Comparison of ENCODE assay signal across 8 mouse cellular contexts in genomic region chr11:98795714-98796514, GRCm38 (mm10). TPM values are rescaled to one million over a fixed set of nuclear protein-coding genes. Genes with fewer than 3 reads are reported as not detected.
DNase-seq lines count a peak whose midpoint lies in the region; ATAC-seq and TF ChIP-seq lines count a peak whose summit lies in the region.

No protein-coding gene starts in this region.

- no peaks in the 10 kb centered on the region for H3K9me3 ChIP-seq in intestine, embryonic 16.5 days (ENCODE audit: control insufficient read depth, low read length)
- no peaks in the 10 kb centered on the region for H3K9me3 ChIP-seq in lung, embryonic 14.5 days (ENCODE audit: low read depth, low read length)

- peak; percentile 49 for ATAC-seq in intestine, embryonic 16.5 days
- ATAC-seq in lung, embryonic 14.5 days (ENCODE audit: insufficient read depth), result peak; percentile 38

- intact Hi-C loops in gastrocnemius, postnatal 14 days (cut with DNase I; ENCODE audit: low total_unique reads), result no loop called here

- peak; percentile 66 for DNase-seq in urinary bladder, adult 2 months (ENCODE audit: low spot score)
- DNase-seq in urinary bladder, postnatal 36 days (ENCODE audit: low spot score in 2 of 2), result no peak
- DNase-seq in cerebellum, adult 9-10 months, result peak; percentile 65
- peak; percentile 58 for DNase-seq in gastrocnemius, postnatal 14 days
- peak; percentile 65 for DNase-seq in lung, embryonic 14.5 days
- peak; percentile 65 for DNase-seq in retina, embryonic 14.5 days (ENCODE audit: low spot score)
- no peak for DNase-seq in T-cell, adult 2 months (ENCODE audit: low spot score)

- under 1% methylated on average over 68 of the region's 74 CpGs for WGBS in intestine, embryonic 16.5 days
- WGBS in lung, embryonic 14.5 days, result under 1% methylated on average over 62 of the region's 74 CpGs

- H3K9ac ChIP-seq in intestine, embryonic 16.5 days (ENCODE audit: low read depth, low read length), result peak overlapping the region; percentile 99
- peak overlapping the region; percentile 99 for H3K9ac ChIP-seq in lung, embryonic 14.5 days

- H3K36me3 ChIP-seq in intestine, embryonic 16.5 days (ENCODE audit: control insufficient read depth, insufficient read depth, low read length), result peaks cover 7% of the 10 kb centered on the region
- H3K36me3 ChIP-seq in lung, embryonic 14.5 days (ENCODE audit: insufficient read depth), result peaks cover 37% of the 10 kb centered on the region

- H3K4me1 ChIP-seq in intestine, embryonic 16.5 days (ENCODE audit: control insufficient read depth, insufficient read depth, low read length), result peaks cover 23% of the 10 kb centered on the region
- peaks cover 17% of the 10 kb centered on the region for H3K4me1 ChIP-seq in lung, embryonic 14.5 days (ENCODE audit: insufficient read depth)

- H3K27ac ChIP-seq in intestine, embryonic 16.5 days (ENCODE audit: low read length), result peak overlapping the region; percentile 97
- H3K27ac ChIP-seq in lung, embryonic 14.5 days (ENCODE audit: low read depth), result peak overlapping the region; percentile 100

- TF ChIP-seq CTCF in lung, embryonic 14.5 days (IDR thresholded peaks at IDR 0.05; ENCODE audit: low read depth), result peak; percentile 20; the same call in 1 of the 2 replicates

- peak overlapping the region; percentile 87 for H3K4me2 ChIP-seq in intestine, embryonic 16.5 days (ENCODE audit: low read depth, low read length)
- H3K4me2 ChIP-seq in lung, embryonic 14.5 days, result peak overlapping the region; percentile 85

- H3K27me3 ChIP-seq in intestine, embryonic 16.5 days (replicated peaks; ENCODE audit: control insufficient read depth, insufficient read depth, low read length), result no peaks in the 10 kb centered on the region
- no peaks in the 10 kb centered on the region for H3K27me3 ChIP-seq in lung, embryonic 14.5 days (ENCODE audit: insufficient read depth, low read length)

- H3K4me3 ChIP-seq in intestine, embryonic 16.5 days (ENCODE audit: low read length), result peak overlapping the region; percentile 100
- H3K4me3 ChIP-seq in lung, embryonic 14.5 days (ENCODE audit: low read depth, low read length), result peak overlapping the region; percentile 100

RNA-seq across cellular contexts. Expression of gene Msl1, which starts 0.6 kb away (rescaled TPM):
- polyA plus RNA-seq in urinary bladder, adult 2 months (2012; rRNA removed), result 57.0 and 58.7 TPM in 2 replicates
- 10 to 100 TPM; 49.0 to 55.3 TPM for total RNA-seq in gastrocnemius, postnatal 14 days (2021)
- 13.5 and 14.5 TPM in 2 replicates for polyA plus RNA-seq in intestine, embryonic 16.5 days (2015; fragmentation: Nextera tagmentation; extraction: Ambion mirVana)
- polyA plus RNA-seq in lung, embryonic 14.5 days (2014; fragmentation: Nextera tagmentation; extraction: Ambion mirVana), result 16.2 and 16.3 TPM in 2 replicates

RNA-seq across cellular contexts. Expression of gene Casc3, which starts 8.8 kb away (rescaled TPM):
- polyA plus RNA-seq in urinary bladder, adult 2 months (2012; rRNA removed), result 24.7 and 29.5 TPM in 2 replicates
- 10 to 100 TPM; 20.1 to 21.5 TPM for total RNA-seq in gastrocnemius, postnatal 14 days (2021)
- 23.1 and 24.3 TPM in 2 replicates for polyA plus RNA-seq in intestine, embryonic 16.5 days (2015; fragmentation: Nextera tagmentation; extraction: Ambion mirVana)
- 41.0 and 42.8 TPM in 2 replicates for polyA plus RNA-seq in lung, embryonic 14.5 days (2014; fragmentation: Nextera tagmentation; extraction: Ambion mirVana)

RNA-seq across cellular contexts. Expression of gene Nr1d1, which starts 20.8 kb away (rescaled TPM):
- polyA plus RNA-seq in urinary bladder, adult 2 months (2012; rRNA removed), result 119 and 219 TPM in 2 replicates
- total RNA-seq in gastrocnemius, postnatal 14 days (2021), result 10 to 100 TPM; 27.3 to 64.6 TPM
- 2.3 and 2.7 TPM in 2 replicates for polyA plus RNA-seq in intestine, embryonic 16.5 days (2015; fragmentation: Nextera tagmentation; extraction: Ambion mirVana)
- polyA plus RNA-seq in lung, embryonic 14.5 days (2014; fragmentation: Nextera tagmentation; extraction: Ambion mirVana), result 1.4 and 1.7 TPM in 2 replicates

RNA-seq across cellular contexts. Expression of gene Rapgefl1, which starts 40.7 kb away (rescaled TPM):
- 56.6 and 66.4 TPM in 2 replicates for polyA plus RNA-seq in urinary bladder, adult 2 months (2012; rRNA removed)
- total RNA-seq in gastrocnemius, postnatal 14 days (2021), result 1 to 10 TPM in 1 of 2 experiments, under 1 TPM in 1; 0.49 to 1.1 TPM
- polyA plus RNA-seq in intestine, embryonic 16.5 days (2015; fragmentation: Nextera tagmentation; extraction: Ambion mirVana), result 0.67 and 1.1 TPM in 2 replicates
- 1.5 and 2.1 TPM in 2 replicates for polyA plus RNA-seq in lung, embryonic 14.5 days (2014; fragmentation: Nextera tagmentation; extraction: Ambion mirVana)

RNA-seq across cellular contexts. Expression of gene Thra, which starts 55.5 kb away (rescaled TPM):
- polyA plus RNA-seq in urinary bladder, adult 2 months (2012; rRNA removed), result 62.2 and 88.1 TPM in 2 replicates
- 100 to 1,000 TPM in 1 of 2 experiments, 10 to 100 TPM in 1; 91.8 to 106 TPM for total RNA-seq in gastrocnemius, postnatal 14 days (2021)
- polyA plus RNA-seq in intestine, embryonic 16.5 days (2015; fragmentation: Nextera tagmentation; extraction: Ambion mirVana), result 41.5 and 42.0 TPM in 2 replicates
- polyA plus RNA-seq in lung, embryonic 14.5 days (2014; fragmentation: Nextera tagmentation; extraction: Ambion mirVana), result 46.8 and 47.1 TPM in 2 replicates

Comparison
In these comparisons a context has a peak if more than half of its experiments do, and no peak if none do; other contexts are left out.
1. DNase-seq: peak in urinary bladder, adult 2 months (single experiment), cerebellum, adult 9-10 months (single experiment), gastrocnemius, postnatal 14 days (single experiment), lung, embryonic 14.5 days (single experiment) and retina, embryonic 14.5 days (single experiment); none in urinary bladder, postnatal 36 days (0 of 2) and T-cell, adult 2 months (single experiment).
2. RNA of gene Nr1d1, which starts 20.8 kb away (polyA plus RNA-seq): 119 to 219 TPM in urinary bladder, adult 2 months; 2.3 to 2.7 TPM in intestine, embryonic 16.5 days and 1.4 to 1.7 TPM in lung, embryonic 14.5 days; every median in the first group is over 10 times any median in the second.